Mouse (Mus musculus) MEL (cell line): ENCODE measurements around the gene Zfp365. TPM values are rescaled to one million over a fixed set of nuclear protein-coding genes. Genes with fewer than 3 reads are reported as not detected.

Experiments
- DNase-seq: peaks from one replicate; pipeline ENCODE4 v3.0.0; 2011; ENCODE audit warnings: low read depth, low spot score
- H3K27ac ChIP-seq: 2 replicates; pipeline ENCODE4 v1.5.1; 2012; ENCODE audit warnings: low read depth, mild to moderate bottlenecking, control low read depth, low read length, moderate library complexity; ENCODE audit not compliant: control insufficient read depth
- H3K27me3 ChIP-seq, 2 experiments: fragments of 150-350 bp in 1 of 2; sonication (generic) in 1 of 2; 2 replicates each; pipeline ENCODE4 v1.6.1; 2012; ENCODE audit warnings: low read length in 2 of 2, mild to moderate bottlenecking in 2 of 2, improper control_type of control experiment in 1 of 2, moderate library complexity in 1 of 2; ENCODE audit not compliant: insufficient read depth in 2 of 2, control insufficient read depth in 1 of 2
- H3K36me3 ChIP-seq, 2 experiments: 2 replicates each; pipeline ENCODE4 v1.6.1; 2012 to 2014; ENCODE audit warnings: low read length in 2 of 2, improper control_type of control experiment in 1 of 2, inconsistent platforms in 1 of 2, mild to moderate bottlenecking in 1 of 2; ENCODE audit not compliant: insufficient read depth in 2 of 2, control insufficient read depth in 1 of 2
- H3K4me1 ChIP-seq, 2 experiments: fragments of 150-350 bp in 1 of 2; sonication (generic) in 1 of 2; 2 replicates each; pipeline ENCODE4 v1.6.1; 2012; ENCODE audit warnings: low read length in 2 of 2, improper control_type of control experiment in 1 of 2, mild to moderate bottlenecking in 1 of 2; ENCODE audit not compliant: insufficient read depth in 2 of 2, control insufficient read depth in 1 of 2
- H3K4me3 ChIP-seq, 2 experiments: fragments of 150-350 bp in 1 of 2; sonication (generic) in 1 of 2; 2 replicates each; pipeline ENCODE4 v1.5.1; 2012; ENCODE audit warnings: low read depth in 2 of 2, low read length in 2 of 2, mild to moderate bottlenecking in 2 of 2, moderate library complexity in 2 of 2, control low read depth in 1 of 2, improper control_type of control experiment in 1 of 2; ENCODE audit not compliant: control insufficient read depth in 1 of 2, insufficient read depth in 1 of 2
- H3K79me2 ChIP-seq: 2 replicates; pipeline ENCODE4 v1.6.1; 2012; ENCODE audit warnings: mild to moderate bottlenecking, low read length, moderate library complexity; ENCODE audit not compliant: control insufficient read depth, poor library complexity, insufficient read depth
- H3K9ac ChIP-seq: 2 replicates; pipeline ENCODE4 v1.6.1; 2012; ENCODE audit warnings: low read depth, mild to moderate bottlenecking, control low read depth, low read length, moderate library complexity; ENCODE audit not compliant: control insufficient read depth, poor library complexity, severe bottlenecking
- H3K9me3 ChIP-seq: fragments of 150-350 bp; sonication (generic); replicated peaks from 2 replicates; pipeline ENCODE4 v1.6.1; 2012; ENCODE audit warnings: mild to moderate bottlenecking, low read length, improper control_type of control experiment, moderate library complexity; ENCODE audit not compliant: insufficient read depth
- CHD2 ChIP-seq: IDR thresholded peaks from 2 replicates; pipeline ENCODE4 v1.6.1; 2011; ENCODE audit warnings: low read length, improper control_type of control experiment
- E2F4 ChIP-seq: IDR thresholded peaks from 2 replicates; pipeline ENCODE4 v1.6.1; 2011; ENCODE audit warnings: low read depth, low read length, improper control_type of control experiment, borderline replicate concordance
- ELF1 ChIP-seq: IDR thresholded peaks from 2 replicates; pipeline ENCODE4 v1.6.1; 2014; ENCODE audit warnings: low read depth, mild to moderate bottlenecking, inconsistent platforms, low read length, improper control_type of control experiment, moderate library complexity
- ETS1 ChIP-seq: IDR thresholded peaks from 2 replicates; pipeline ENCODE4 v1.6.1; 2012; ENCODE audit warnings: low read depth, mild to moderate bottlenecking, inconsistent platforms, low read length, improper control_type of control experiment, moderate library complexity
- GABPA ChIP-seq: IDR thresholded peaks from 2 replicates; pipeline ENCODE4 v1.6.1; 2012; ENCODE audit warnings: low read depth, mild to moderate bottlenecking, inconsistent platforms, low read length, improper control_type of control experiment, moderate library complexity
- MAFK ChIP-seq: IDR thresholded peaks from 2 replicates; pipeline ENCODE4 v1.6.1; 2011; ENCODE audit warnings: low read depth, mild to moderate bottlenecking, low read length, improper control_type of control experiment, borderline replicate concordance
- MXI1 ChIP-seq: IDR thresholded peaks from 2 replicates; pipeline ENCODE4 v1.6.1; 2011; ENCODE audit warnings: mild to moderate bottlenecking, low read depth, low read length, improper control_type of control experiment
- MYB ChIP-seq: IDR thresholded peaks from 2 replicates; pipeline ENCODE4 v1.6.1; 2011; ENCODE audit warnings: mild to moderate bottlenecking, low read depth, low read length, improper control_type of control experiment
- POLR2A ChIP-seq, 2 experiments: IDR thresholded peaks; 2 replicates each; pipeline ENCODE4 v1.6.1; 2011 to 2012; ENCODE audit warnings: low read length in 2 of 2, mild to moderate bottlenecking in 2 of 2, control low read depth in 1 of 2, improper control_type of control experiment in 1 of 2, low read depth in 1 of 2, moderate library complexity in 1 of 2; ENCODE audit not compliant: control insufficient read depth in 1 of 2, insufficient read depth in 1 of 2, poor library complexity in 1 of 2
- POLR2AphosphoS5 ChIP-seq: IDR thresholded peaks from 2 replicates; pipeline ENCODE4 v1.6.1; 2012; ENCODE audit warnings: low read depth, borderline replicate concordance, mild to moderate bottlenecking, inconsistent platforms, low read length, moderate library complexity, mixed read lengths
- RAD21 ChIP-seq: IDR thresholded peaks from 2 replicates; pipeline ENCODE4 v1.6.1; 2011; ENCODE audit warnings: mild to moderate bottlenecking, low read depth, low read length, improper control_type of control experiment
- RCOR1 ChIP-seq: IDR thresholded peaks from 2 replicates; pipeline ENCODE4 v1.6.1; 2012; ENCODE audit warnings: low read depth, mild to moderate bottlenecking, inconsistent platforms, low read length, improper control_type of control experiment
- SMC3 ChIP-seq: IDR thresholded peaks from 2 replicates; pipeline ENCODE4 v1.6.1; 2011; ENCODE audit warnings: low read depth, low read length, improper control_type of control experiment
- TBP ChIP-seq: IDR thresholded peaks from 2 replicates; pipeline ENCODE4 v1.8.0; 2011; ENCODE audit warnings: low read depth, low read length, improper control_type of control experiment
- USF1 ChIP-seq: IDR thresholded peaks from 2 replicates; pipeline ENCODE4 v1.6.1; 2014; ENCODE audit warnings: low read depth, mild to moderate bottlenecking, inconsistent platforms, low read length, improper control_type of control experiment, moderate library complexity
- USF2 ChIP-seq, 2 experiments: IDR thresholded peaks; 2 replicates each; pipeline ENCODE4 v1.6.1; 2011 to 2012; ENCODE audit warnings: improper control_type of control experiment in 2 of 2, low read length in 2 of 2, borderline replicate concordance in 1 of 2, inconsistent platforms in 1 of 2, low read depth in 1 of 2, mild to moderate bottlenecking in 1 of 2; ENCODE audit not compliant: insufficient read depth in 1 of 2
- ZNF384 ChIP-seq: IDR thresholded peaks from 2 replicates; pipeline ENCODE4 v1.6.1; 2012; ENCODE audit warnings: low read depth, mild to moderate bottlenecking, inconsistent platforms, low read length, improper control_type of control experiment
- polyA plus RNA-seq, 2 experiments: library from polyadenylated mRNA; stranded (reverse) in 1 of 2; unstranded in 1 of 2; fragments of >175 nt in 1 of 2; fragments of >200 nt in 1 of 2; gene quantifications; 2 replicates each; pipeline versions ENCODE4 v1.2.1 to v1.2.4; 2012; ENCODE audit warnings: low replicate concordance in 2 of 2, low read depth in 1 of 2; ENCODE audit not compliant: insufficient read length in 2 of 2, insufficient read depth in 1 of 2, missing spikeins in 1 of 2
- total RNA-seq: library from RNA; depleted of rRNA; stranded (reverse); fragments of 300-350 nt; gene quantifications from 2 replicates; pipeline ENCODE4 v1.2.3, GENCODE M21; 2012

The Zfp365 gene
- total and polyA plus RNA-seq, 3 experiments, result not detected

DNA sequence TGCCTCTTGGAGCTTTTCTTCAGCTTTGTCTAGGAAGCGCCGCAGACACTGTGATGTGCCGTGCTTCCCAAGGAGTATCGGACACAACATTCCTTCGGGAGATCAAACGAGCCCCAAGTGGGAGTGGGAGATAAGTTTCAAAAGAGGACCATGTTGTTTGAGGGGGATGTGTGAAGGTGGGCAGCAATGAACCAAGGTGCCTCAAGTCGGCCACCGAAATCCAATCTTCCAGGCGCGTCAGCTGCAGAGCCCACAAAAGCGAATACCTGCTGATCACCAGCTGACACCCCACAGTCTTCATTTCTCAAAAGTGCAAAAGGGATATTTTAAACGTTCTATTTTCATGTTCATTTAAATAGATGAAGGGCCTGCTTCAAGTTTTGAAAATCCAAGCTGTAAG, 27.1 kb upstream of the Zfp365 start:
- H3K27me3 ChIP-seq, result no peaks in the 10 kb centered on the region
- no peaks in the 10 kb centered on the region for H3K36me3 ChIP-seq
- H3K9me3 ChIP-seq, result no peaks in the 10 kb centered on the region
- H3K4me1 ChIP-seq, result no peaks in the 10 kb centered on the region
- H3K79me2 ChIP-seq, result no peaks in the 10 kb centered on the region
- H3K9ac ChIP-seq, result no peak overlapping the region
- DNase-seq, result no peak
- H3K4me3 ChIP-seq, result no peak overlapping the region
- H3K27ac ChIP-seq, result no peak overlapping the region
- TF ChIP-seq CHD2 (no peak), TBP (no peak), POLR2AphosphoS5 (no peak), E2F4 (no peak), SMC3 (no peak), USF2 (IDR thresholded peaks at IDR 0.05; ENCODE audit: borderline replicate concordance in 1 of 2, insufficient read depth in 1 of 2, low read depth in 1 of 2, low read length in 2 of 2) (no peak), ZNF384 (no peak), ETS1 (no peak), USF1 (no peak), MAFK (no peak), RCOR1 (no peak), GABPA (no peak), POLR2A (IDR thresholded peaks at IDR 0.05; ENCODE audit: control insufficient read depth in 1 of 2, insufficient read depth in 1 of 2, low read depth in 1 of 2, low read length in 2 of 2, poor library complexity in 1 of 2) (no peak), MYB (no peak)
- TF ChIP-seq, all 39 proteins: peak for 0

GRCm38 (mm10) chr10:67937775-67938174, 25.3 kb upstream of the Zfp365 start:
- no peak overlapping the region for H3K4me3 ChIP-seq
- no peaks in the 10 kb centered on the region for H3K4me1 ChIP-seq
- no peak overlapping the region for H3K27ac ChIP-seq
- H3K9ac ChIP-seq, result no peak overlapping the region
- no peaks in the 10 kb centered on the region for H3K79me2 ChIP-seq
- DNase-seq, result no peak
- no peaks in the 10 kb centered on the region for H3K9me3 ChIP-seq
- no peaks in the 10 kb centered on the region for H3K27me3 ChIP-seq
- no peak for TF ChIP-seq MXI1
- no peak for TF ChIP-seq GABPA
- TF ChIP-seq USF2 (IDR thresholded peaks at IDR 0.05; ENCODE audit: borderline replicate concordance in 1 of 2, insufficient read depth in 1 of 2, low read depth in 1 of 2, low read length in 2 of 2), result no peak
- H3K36me3 ChIP-seq, result no peaks in the 10 kb centered on the region

- DNase-seq, result no peak
- no peak overlapping the region for H3K4me3 ChIP-seq
Measured at GRCm38 (mm10) chr10:67936944-67937343, 24.5 kb upstream of the Zfp365 start.

More at GRCm38 (mm10) chr10:67936944-67937343, 24.5 kb upstream of the Zfp365 start:
- Histone ChIP-seq H3K36me3 (no peaks in the 10 kb centered on the region), H3K27ac (no peak overlapping the region), H3K4me1 (no peaks in the 10 kb centered on the region), H3K9ac (no peak overlapping the region), H3K79me2 (no peaks in the 10 kb centered on the region), H3K9me3 (no peaks in the 10 kb centered on the region), H3K27me3 (no peaks in the 10 kb centered on the region)
- TF ChIP-seq RCOR1, result no peak
- TF ChIP-seq TBP, result no peak
- no peak for TF ChIP-seq RAD21
- no peak for TF ChIP-seq USF2 (IDR thresholded peaks at IDR 0.05; ENCODE audit: borderline replicate concordance in 1 of 2, insufficient read depth in 1 of 2, low read depth in 1 of 2, low read length in 2 of 2)
- no peak for TF ChIP-seq MYB
- no peak for TF ChIP-seq ETS1
- no peak for TF ChIP-seq ELF1
- no peak for TF ChIP-seq USF1
- TF ChIP-seq GABPA, result no peak
